Mouse (Mus musculus) layer of hippocampus, adult 9-11 months (tissue): ENCODE results near the gene Olfr473.
"Not testable (repeated sequence)": the region's sequence is repeated elsewhere in the genome, so short reads cannot be mapped to it uniquely, and the experiment has no call there.

Source experiments
- DNase-seq: peaks from one replicate; pipeline ENCODE4 v3.0.0; 2022

Gene Olfr473

GRCm38 (mm10) chr7:107930146-107930545 lies at the start of gene Olfr473:
TSS of gene Olfr473 (plus strand) at chr7:107930446.
- no peak for DNase-seq

- no peak for DNase-seq
Observed at GRCm38 (mm10) chr7:107897602-107898001, 32.6 kb upstream of the Olfr473 start, which contains the start of gene Olfr472. TSS of gene Olfr472 (plus strand) at chr7:107897902.

- DNase-seq, result not testable (repeated sequence)
Observed at GRCm38 (mm10) chr7:107952539-107952938, 22.3 kb downstream of the Olfr473 start.

- DNase-seq, result no peak
Observed at GRCm38 (mm10) chr7:107954343-107954742, 24.1 kb downstream of the Olfr473 start, which contains the start of gene Olfr474. TSS of gene Olfr474 (plus strand) at chr7:107954643.

- no peak for DNase-seq
Observed at GRCm38 (mm10) chr7:107964503-107964902, 34.3 kb downstream of the Olfr473 start, which contains the start of gene Olfr476. TSS of gene Olfr476 (plus strand) at chr7:107964803.
